Mouse (Mus musculus): ENCODE data around the gene Ano8. TPM values are rescaled to one million over a fixed set of nuclear protein-coding genes. Genes with fewer than 3 reads are reported as not detected.

The Ano8 gene
- total and polyA plus RNA-seq, 2 experiments, result 2.3 to 5.2 TPM

DNA sequence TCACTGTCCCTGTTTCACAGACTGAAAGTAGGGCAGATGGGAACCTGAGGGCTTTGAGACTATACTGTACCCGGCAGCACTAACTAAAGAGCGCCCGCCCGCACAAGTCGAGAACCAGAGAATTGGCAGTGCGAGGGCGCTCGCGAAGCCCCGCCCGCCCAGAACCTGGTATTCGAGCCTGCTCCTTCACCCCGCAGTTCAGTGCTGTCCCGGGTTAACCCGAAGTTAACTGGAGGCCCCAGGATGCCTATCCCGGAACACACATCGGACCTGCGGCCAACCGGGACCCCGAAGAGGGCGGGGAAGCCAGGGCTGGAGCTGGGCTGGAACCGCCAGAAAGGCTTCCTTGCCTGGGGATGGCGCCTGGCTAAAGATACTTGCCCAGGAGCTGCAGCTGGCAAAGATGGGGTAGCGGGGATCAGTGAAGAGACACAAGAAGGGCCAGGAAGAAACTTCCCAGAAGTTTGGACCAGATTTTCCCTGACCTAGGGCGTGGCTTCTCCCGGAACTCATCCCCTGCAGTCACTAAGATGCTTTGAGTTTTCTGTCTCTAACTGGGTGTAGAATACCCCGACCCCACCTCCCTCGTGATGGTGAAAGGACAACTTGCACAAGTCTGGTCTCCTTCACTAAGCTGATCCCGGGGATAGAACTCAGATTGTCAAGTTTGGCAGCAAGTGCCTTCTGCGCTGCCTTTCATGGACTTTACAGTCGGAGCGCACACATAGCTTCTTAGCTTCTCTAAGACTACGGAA lies 2.1 kb upstream of the Ano8 start, which contains the start of gene Gtpbp3:
Gene Gtpbp3, plus strand, starts transcription at position 413 of the 755 bp plus-strand sequence.
- H3K79me2 ChIP-seq (ENCODE audit: control insufficient read depth, insufficient read depth, low read length), result peaks cover 6% of the 10 kb centered on the region; the same call in 1 of the 2 replicates
- H3K27me3 ChIP-seq (ENCODE audit: control insufficient read depth, insufficient read depth, low read length), result no peaks in the 10 kb centered on the region
- peaks cover 6% of the 10 kb centered on the region for H3K4me1 ChIP-seq (ENCODE audit: control insufficient read depth, insufficient read depth, low read length)
- TF ChIP-seq POLR2A (IDR thresholded peaks at IDR 0.05; ENCODE audit: extremely low read depth, insufficient read depth, low read length), result 0 out of 2 replicates have a peak, but pooled peaks have one; percentile 16
- no peak for TF ChIP-seq CTCF (IDR thresholded peaks at IDR 0.05; ENCODE audit: low read depth, low read length)
- no peaks in the 10 kb centered on the region for H3K36me3 ChIP-seq (ENCODE audit: control insufficient read depth, insufficient read depth, low read length)
- H3K9ac ChIP-seq (ENCODE audit: low read depth, low read length), result peak within 1 kb of the TSS; percentile 77
- H3K27ac ChIP-seq (replicated peaks; ENCODE audit: insufficient read depth, low read depth, low read length), result peak within 1 kb of the TSS; percentile 67
- DNase-seq (ENCODE audit: extremely low read depth, low read depth, low spot score), result peak; percentile 51
- under 1% methylated on average over 33 of the region's 33 CpGs for WGBS
- peak within 1 kb of the TSS; percentile 75 for H3K4me3 ChIP-seq (ENCODE audit: insufficient read depth, low read depth, low read length)

DNA sequence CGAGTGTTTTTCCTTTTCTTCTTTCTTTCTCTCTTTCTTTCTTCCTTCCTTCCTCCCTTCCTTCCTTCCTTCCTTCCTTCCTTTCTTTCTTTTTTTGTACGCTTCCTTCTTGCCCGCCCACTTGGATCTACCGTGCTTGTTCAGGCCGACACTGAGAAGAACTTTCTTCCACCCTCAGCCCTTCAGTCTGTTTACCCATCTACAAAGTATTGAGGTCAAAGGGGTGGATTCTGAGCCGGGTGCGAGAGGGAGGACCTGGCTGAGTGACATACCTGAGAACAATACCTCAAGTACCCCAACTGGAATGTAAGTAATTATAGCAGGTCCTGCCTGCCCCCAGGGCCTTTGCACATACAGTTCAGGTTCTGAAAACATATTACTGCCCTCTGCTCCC lies 370 bp upstream of the Ano8 start:
- Histone ChIP-seq H3K27me3 (ENCODE audit: control insufficient read depth, insufficient read depth, low read length) (no peaks in the 10 kb centered on the region), H3K4me1 (ENCODE audit: control insufficient read depth, insufficient read depth, low read length) (peaks cover 6% of the 10 kb centered on the region), H3K36me3 (ENCODE audit: control insufficient read depth, insufficient read depth, low read length) (no peaks in the 10 kb centered on the region), H3K27ac (replicated peaks; ENCODE audit: insufficient read depth, low read depth, low read length) (no peak overlapping the region), H3K9ac (ENCODE audit: low read depth, low read length) (no peak overlapping the region), H3K4me3 (ENCODE audit: insufficient read depth, low read depth, low read length) (no peak overlapping the region), H3K79me2 (ENCODE audit: control insufficient read depth, insufficient read depth, low read length) (peaks cover 6% of the 10 kb centered on the region; the same call in 1 of the 2 replicates)
- DNase-seq (ENCODE audit: extremely low read depth, low read depth, low spot score), result no peak
- no peak for TF ChIP-seq CTCF (IDR thresholded peaks at IDR 0.05; ENCODE audit: low read depth, low read length)
- TF ChIP-seq POLR2A (IDR thresholded peaks at IDR 0.05; ENCODE audit: extremely low read depth, insufficient read depth, low read length), result no peak
- 16% methylated on average over 7 of the region's 7 CpGs for WGBS

DNA sequence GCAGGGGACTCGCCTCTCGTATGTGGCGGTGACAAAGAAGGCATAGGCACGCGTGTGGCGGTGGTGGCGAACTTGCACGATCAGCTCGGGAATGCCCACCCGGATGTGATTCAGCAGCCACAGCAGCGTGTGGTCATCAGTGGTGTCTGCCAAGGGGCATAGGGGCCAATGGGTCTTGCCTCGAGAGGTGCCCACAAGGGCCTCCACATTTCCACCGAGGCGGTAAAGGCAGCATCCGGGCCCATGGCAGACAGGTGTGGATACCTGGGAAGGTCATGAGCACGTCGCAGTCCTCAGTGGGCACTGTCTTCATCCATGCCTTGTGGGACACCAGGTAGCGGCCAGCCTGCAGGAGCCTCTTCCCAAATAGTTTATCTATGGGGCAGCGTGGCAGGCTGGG lies 1.0 kb downstream of the Ano8 start:
- Histone ChIP-seq H3K4me1 (ENCODE audit: control insufficient read depth, insufficient read depth, low read length) (peaks cover 6% of the 10 kb centered on the region), H3K36me3 (ENCODE audit: control insufficient read depth, insufficient read depth, low read length) (no peaks in the 10 kb centered on the region), H3K9ac (ENCODE audit: low read depth, low read length) (no peak overlapping the region), H3K79me2 (ENCODE audit: control insufficient read depth, insufficient read depth, low read length) (peaks cover 6% of the 10 kb centered on the region; the same call in 1 of the 2 replicates), H3K4me3 (ENCODE audit: insufficient read depth, low read depth, low read length) (no peak overlapping the region), H3K27ac (replicated peaks; ENCODE audit: insufficient read depth, low read depth, low read length) (no peak overlapping the region), H3K27me3 (ENCODE audit: control insufficient read depth, insufficient read depth, low read length) (no peaks in the 10 kb centered on the region)
- no peak for TF ChIP-seq CTCF (IDR thresholded peaks at IDR 0.05; ENCODE audit: low read depth, low read length)
- no peak for TF ChIP-seq POLR2A (IDR thresholded peaks at IDR 0.05; ENCODE audit: extremely low read depth, insufficient read depth, low read length)
- 94% methylated on average over 19 of the region's 19 CpGs for WGBS
- DNase-seq (ENCODE audit: extremely low read depth, low read depth, low spot score), result no peak

DNA sequence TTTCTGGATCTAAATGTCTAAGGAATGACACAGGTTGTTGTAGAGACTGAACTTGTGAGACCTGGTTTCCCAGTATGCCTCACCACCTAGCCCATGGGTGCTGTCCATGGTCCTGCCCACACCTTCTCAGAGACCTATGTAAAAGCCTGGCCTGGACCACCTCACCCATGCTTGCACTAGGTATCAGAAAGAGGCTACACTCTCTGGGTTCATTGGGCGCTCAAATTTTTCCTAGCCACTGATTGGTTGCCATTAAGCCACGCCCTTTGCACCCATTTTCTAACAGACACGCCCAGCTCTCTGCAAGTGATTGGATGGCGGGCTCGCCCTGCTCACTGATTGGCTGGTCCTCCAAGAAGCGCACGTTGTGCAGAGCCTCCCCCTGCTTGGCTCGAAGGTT lies 1.8 kb downstream of the Ano8 start:
- Histone ChIP-seq H3K9ac (ENCODE audit: low read depth, low read length) (no peak overlapping the region), H3K27me3 (ENCODE audit: control insufficient read depth, insufficient read depth, low read length) (no peaks in the 10 kb centered on the region), H3K36me3 (ENCODE audit: control insufficient read depth, insufficient read depth, low read length) (no peaks in the 10 kb centered on the region), H3K4me3 (ENCODE audit: insufficient read depth, low read depth, low read length) (no peak overlapping the region), H3K79me2 (ENCODE audit: control insufficient read depth, insufficient read depth, low read length) (peaks cover 4% of the 10 kb centered on the region; the same call in 1 of the 2 replicates), H3K27ac (replicated peaks; ENCODE audit: insufficient read depth, low read depth, low read length) (no peak overlapping the region), H3K4me1 (ENCODE audit: control insufficient read depth, insufficient read depth, low read length) (peaks cover 3% of the 10 kb centered on the region; the same call in 1 of the 2 replicates)
- TF ChIP-seq CTCF (IDR thresholded peaks at IDR 0.05; ENCODE audit: low read depth, low read length), result no peak
- TF ChIP-seq POLR2A (IDR thresholded peaks at IDR 0.05; ENCODE audit: extremely low read depth, insufficient read depth, low read length), result no peak
- 64% methylated on average over 8 of the region's 8 CpGs for WGBS
- DNase-seq (ENCODE audit: extremely low read depth, low read depth, low spot score), result no peak

DNA sequence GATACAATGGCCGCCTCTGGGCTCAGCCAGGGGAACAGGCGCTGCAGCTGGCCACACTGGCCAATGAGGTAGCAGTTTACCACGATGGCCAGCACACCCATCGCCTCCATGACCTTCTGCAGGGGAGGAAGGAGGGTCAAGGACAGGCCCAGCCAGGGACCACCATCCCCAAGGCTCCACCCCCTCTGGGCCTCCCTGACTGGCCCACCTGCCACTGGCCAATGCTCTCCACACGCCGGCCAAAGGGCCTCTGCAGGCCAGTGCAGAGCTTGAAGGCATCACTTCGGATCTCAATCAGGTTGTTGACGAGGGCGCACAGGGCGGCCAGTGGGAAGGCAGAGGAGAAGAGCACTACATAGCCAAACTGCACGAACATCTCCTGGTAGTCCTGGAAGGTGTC lies 6.8 kb downstream of the Ano8 start:
- no peak for DNase-seq (ENCODE audit: extremely low read depth, low read depth, low spot score)
- no peak overlapping the region for H3K27ac ChIP-seq (replicated peaks; ENCODE audit: insufficient read depth, low read depth, low read length)
- H3K9ac ChIP-seq (ENCODE audit: low read depth, low read length), result no peak overlapping the region
- no peaks in the 10 kb centered on the region for H3K79me2 ChIP-seq (ENCODE audit: control insufficient read depth, insufficient read depth, low read length)
- TF ChIP-seq CTCF (IDR thresholded peaks at IDR 0.05; ENCODE audit: low read depth, low read length), result no peak
- TF ChIP-seq POLR2A (IDR thresholded peaks at IDR 0.05; ENCODE audit: extremely low read depth, insufficient read depth, low read length), result no peak
- 82% methylated on average over 11 of the region's 11 CpGs for WGBS
- peaks cover 2% of the 10 kb centered on the region; the same call in 1 of the 2 replicates for H3K4me1 ChIP-seq (ENCODE audit: control insufficient read depth, insufficient read depth, low read length)
- no peak overlapping the region for H3K4me3 ChIP-seq (ENCODE audit: insufficient read depth, low read depth, low read length)
- H3K36me3 ChIP-seq (ENCODE audit: control insufficient read depth, insufficient read depth, low read length), result no peaks in the 10 kb centered on the region
- H3K27me3 ChIP-seq (ENCODE audit: control insufficient read depth, insufficient read depth, low read length), result no peaks in the 10 kb centered on the region
